Mouse (Mus musculus): Measurements from ENCODE around the gene Clns1a. TPM values are rescaled to one million over a fixed set of nuclear protein-coding genes. Genes with fewer than 3 reads are reported as not detected.

The Clns1a gene
- total RNA-seq, 2 experiments from 2014 or later, result 47.4 to 53.8 TPM

- DNase-seq (ENCODE audit: low spot score in 2 of 2), result no peak
These were observed 29.6 kb downstream of the Clns1a start for GRCm38 (mm10) chr7:97726080-97726479.

GRCm38 (mm10) chr7:97726778-97727177 is 30.3 kb downstream of the Clns1a start:
- no peak for DNase-seq (ENCODE audit: low spot score in 2 of 2)

GRCm38 (mm10) chr7:97728666-97729614 is 32.5 kb downstream of the Clns1a start:
- no peak for DNase-seq (ENCODE audit: low spot score in 2 of 2)

- no peak for DNase-seq (ENCODE audit: low spot score in 2 of 2)
These were observed 34.0 kb downstream of the Clns1a start for GRCm38 (mm10) chr7:97730427-97730826.

GRCm38 (mm10) chr7:97733606-97734005 is 37.2 kb downstream of the Clns1a start:
- DNase-seq (ENCODE audit: low spot score in 2 of 2), result no peak

- DNase-seq (ENCODE audit: low spot score in 2 of 2), result no peak
These were observed 38.6 kb downstream of the Clns1a start for GRCm38 (mm10) chr7:97735021-97735420.

GRCm38 (mm10) chr7:97735886-97736420 is 39.5 kb downstream of the Clns1a start:
- no peak for DNase-seq (ENCODE audit: low spot score in 2 of 2)

GRCm38 (mm10) chr7:97737256-97737637 is 40.8 kb downstream of the Clns1a start:
- no peak for DNase-seq (ENCODE audit: low spot score in 2 of 2)

GRCm38 (mm10) chr7:97737638-97738456 is 41.4 kb downstream of the Clns1a start, which contains the start of gene Aqp11:
Gene Aqp11, minus strand, starts transcription at chr7:97738289.
- peak; percentile 86 to 88 for DNase-seq (ENCODE audit: low spot score in 2 of 2)

- DNase-seq (ENCODE audit: low spot score in 2 of 2), result peak; percentile 34 to 40
These were observed 44.5 kb downstream of the Clns1a start for GRCm38 (mm10) chr7:97740948-97741347.

- DNase-seq (ENCODE audit: low spot score in 2 of 2), result no peak
These were observed 45.4 kb downstream of the Clns1a start for GRCm38 (mm10) chr7:97741756-97742291.

- DNase-seq (ENCODE audit: low spot score in 2 of 2), result peak; percentile 59 to 63
These were observed 48.9 kb downstream of the Clns1a start for GRCm38 (mm10) chr7:97745299-97745698.

GRCm38 (mm10) chr7:97747176-97747707 is 50.8 kb downstream of the Clns1a start:
- no peak for DNase-seq (ENCODE audit: low spot score in 2 of 2)

GRCm38 (mm10) chr7:97747787-97748497 is 51.5 kb downstream of the Clns1a start:
- peak; percentile 79 to 85 for DNase-seq (ENCODE audit: low spot score in 2 of 2)

GRCm38 (mm10) chr7:97748527-97749206 is 52.2 kb downstream of the Clns1a start:
- DNase-seq (ENCODE audit: low spot score in 2 of 2), result no peak

- no peak for DNase-seq (ENCODE audit: low spot score in 2 of 2)
These were observed 53.1 kb downstream of the Clns1a start for GRCm38 (mm10) chr7:97749207-97750190.

GRCm38 (mm10) chr7:97756967-97757881 is 60.8 kb downstream of the Clns1a start:
- DNase-seq (ENCODE audit: low spot score in 2 of 2), result no peak

Measured in adrenal gland, adult 18-20 months (tissue).